Mouse (Mus musculus) right cerebral cortex, postnatal 36 days (tissue): ENCODE data around the gene D5Ertd579e.

ENCODE experiments used
- DNase-seq, 2 experiments: peaks; one replicate each; pipeline ENCODE4 v3.0.0; 2022; ENCODE audit warnings: low spot score in 2 of 2, mixed read lengths in 1 of 2

D5Ertd579e gene

GRCm38 (mm10) chr5:36695461-36696231, at the start of gene D5Ertd579e:
TSS of gene D5Ertd579e (minus strand) at chr5:36696024.
- DNase-seq = peak; percentile 90 to 91

DNA sequence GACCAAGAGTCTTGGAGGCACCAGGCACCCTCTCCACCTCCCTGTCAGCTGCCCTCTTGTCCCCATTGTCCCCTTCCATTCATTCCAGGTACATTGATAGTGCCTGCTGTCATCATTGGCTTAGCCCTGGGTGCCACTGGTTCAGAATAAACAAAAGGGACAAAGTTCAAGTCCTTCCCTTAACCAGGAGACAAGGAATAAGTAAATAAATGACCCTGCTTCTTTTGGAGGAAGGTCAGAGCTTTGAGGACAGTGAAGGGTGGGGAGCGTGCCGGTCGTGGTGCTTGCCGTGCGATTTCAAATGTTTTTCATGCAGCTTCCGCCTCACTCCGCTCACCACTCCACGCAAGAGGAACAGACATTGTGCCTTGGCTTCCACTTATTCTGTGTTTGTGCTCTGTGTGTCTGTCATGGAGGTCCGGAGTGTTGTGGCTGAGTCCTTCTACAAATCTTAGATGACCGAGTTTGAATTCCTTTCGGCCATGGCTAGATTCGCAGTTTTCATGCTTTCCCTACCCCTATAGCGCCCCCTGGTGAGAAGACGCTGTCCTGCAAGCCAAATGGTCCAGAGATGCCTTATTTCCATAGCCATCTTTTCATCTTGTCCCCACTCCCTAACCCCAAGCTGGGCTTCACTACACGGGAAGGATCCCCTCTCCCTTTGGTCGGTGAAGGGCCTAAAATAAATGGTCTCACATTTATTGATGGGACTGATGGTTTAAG, 46.5 kb upstream of the D5Ertd579e start:
- peak; percentile 55 to 59 for DNase-seq

- DNase-seq = no peak
Measured at GRCm38 (mm10) chr5:36739829-36740228, 44.0 kb upstream of the D5Ertd579e start.

GRCm38 (mm10) chr5:36738799-36739615, 43.2 kb upstream of the D5Ertd579e start:
- peak; percentile 56 to 69 for DNase-seq

- DNase-seq = no peak
Measured at GRCm38 (mm10) chr5:36737765-36738164, 41.9 kb upstream of the D5Ertd579e start.

DNA sequence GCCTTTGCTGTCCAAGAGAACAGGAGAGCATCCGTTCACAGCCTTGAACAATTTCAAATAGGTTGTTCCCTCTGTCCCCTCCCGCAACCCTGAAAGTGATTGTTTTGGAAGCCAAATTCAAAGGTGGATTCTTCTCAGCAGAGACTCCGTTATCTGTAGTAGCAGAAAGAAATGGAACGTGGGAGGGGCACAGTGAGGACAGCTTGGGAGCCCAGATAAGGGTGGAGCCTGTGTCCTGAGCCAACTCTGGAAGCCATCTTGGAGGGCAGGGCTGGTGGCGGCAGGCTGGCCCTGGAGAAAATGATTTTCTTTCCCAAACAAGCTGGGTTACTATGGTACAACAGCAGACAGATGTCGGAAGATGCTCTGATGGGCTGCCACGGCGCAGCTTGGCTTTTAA, 40.2 kb upstream of the D5Ertd579e start:
- DNase-seq = no peak

GRCm38 (mm10) chr5:36735106-36735505, 39.3 kb upstream of the D5Ertd579e start:
- no peak for DNase-seq

- no peak for DNase-seq
Measured at GRCm38 (mm10) chr5:36733405-36733804, 37.6 kb upstream of the D5Ertd579e start.

DNA sequence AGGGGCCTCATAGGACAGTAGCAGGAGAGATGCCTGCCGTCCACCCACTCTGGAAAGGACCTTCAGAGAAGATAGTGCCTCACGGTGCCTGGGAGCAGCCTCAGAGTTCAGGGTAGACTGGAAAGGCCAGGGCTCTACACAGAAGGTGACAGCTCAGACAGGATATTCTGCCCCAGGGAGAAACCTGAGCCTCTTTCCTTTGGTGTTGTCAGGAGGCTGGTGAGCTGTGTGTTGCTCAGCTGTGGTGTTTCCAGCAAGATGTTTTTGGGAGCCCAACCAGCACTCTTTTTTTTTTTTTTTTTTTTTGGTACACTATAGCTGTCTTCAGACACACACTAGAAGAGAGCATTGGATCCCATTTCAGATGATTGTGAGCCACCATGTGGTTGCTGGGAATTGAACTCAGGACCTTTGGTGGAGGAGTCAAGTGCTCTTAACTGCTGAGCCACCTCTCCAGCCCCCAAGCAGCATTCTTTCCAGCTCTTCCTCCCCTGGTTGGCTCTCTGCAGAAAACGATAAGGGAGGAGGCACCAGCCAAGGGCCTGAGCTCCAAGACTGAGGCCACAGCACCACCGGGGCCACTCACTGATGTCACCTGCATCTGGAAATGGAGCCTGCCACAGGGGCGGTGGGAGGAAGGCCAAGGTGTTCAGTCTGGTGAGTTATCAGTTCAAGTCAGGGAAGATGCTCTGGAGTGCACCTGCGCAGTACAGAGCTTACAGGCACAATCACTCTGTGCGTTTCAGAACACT, 36.3 kb upstream of the D5Ertd579e start:
- DNase-seq = no peak

GRCm38 (mm10) chr5:36730689-36731088, 34.9 kb upstream of the D5Ertd579e start:
- DNase-seq = no peak

DNA sequence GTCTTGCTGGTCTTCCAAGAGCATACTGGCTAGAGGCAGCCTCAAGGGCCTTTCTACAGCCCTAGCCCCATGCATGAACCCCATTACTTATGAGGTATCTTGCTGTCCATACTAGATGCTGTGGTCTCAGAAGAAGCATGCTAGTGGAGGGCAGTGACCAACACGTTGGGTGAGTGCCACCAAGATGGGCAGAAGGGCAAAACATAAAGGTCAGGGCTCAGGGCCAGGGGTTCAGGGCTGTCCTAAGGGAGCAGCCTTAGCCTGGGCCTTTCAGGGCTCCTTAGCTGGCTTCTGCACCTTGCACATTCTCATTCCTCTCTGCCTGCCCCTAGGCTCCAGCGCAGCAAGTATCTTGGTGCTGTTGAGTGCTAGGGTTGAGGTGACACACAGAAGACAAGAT, 34.1 kb upstream of the D5Ertd579e start:
- no peak for DNase-seq

- no peak for DNase-seq
Measured at GRCm38 (mm10) chr5:36729086-36729473, 33.3 kb upstream of the D5Ertd579e start.

DNA sequence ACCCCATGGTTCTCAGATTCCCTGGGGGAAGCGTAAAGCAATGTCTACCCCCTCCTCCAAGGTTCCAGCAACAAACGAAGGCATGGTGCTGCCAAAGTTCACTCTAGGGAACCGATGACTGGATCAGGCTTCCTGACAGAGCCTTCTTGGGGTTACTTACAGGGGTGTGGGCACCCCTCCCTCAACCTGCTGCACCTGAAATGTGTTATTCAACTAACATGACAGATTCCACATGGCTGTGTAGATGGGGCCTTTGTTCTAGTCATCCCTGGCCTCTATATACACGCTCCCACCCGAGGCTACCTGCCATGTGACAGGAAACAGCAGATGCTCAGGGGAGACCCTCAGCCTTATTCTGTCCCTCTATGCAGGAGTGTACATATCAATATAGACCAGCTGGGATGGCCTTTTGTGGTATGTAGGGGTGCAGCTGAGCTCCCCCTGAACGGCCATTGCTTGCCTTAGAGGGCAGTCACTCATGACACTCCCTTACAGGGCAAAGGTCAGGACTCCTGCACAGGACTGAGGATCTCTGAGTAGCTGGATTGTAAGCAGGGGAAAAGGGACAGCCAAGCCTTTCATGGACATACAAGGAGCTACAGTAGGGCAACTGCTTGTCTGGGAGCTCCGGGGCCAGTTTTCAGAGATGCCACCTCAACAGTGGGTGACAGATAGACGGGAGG, 32.7 kb upstream of the D5Ertd579e start:
- no peak for DNase-seq

DNA sequence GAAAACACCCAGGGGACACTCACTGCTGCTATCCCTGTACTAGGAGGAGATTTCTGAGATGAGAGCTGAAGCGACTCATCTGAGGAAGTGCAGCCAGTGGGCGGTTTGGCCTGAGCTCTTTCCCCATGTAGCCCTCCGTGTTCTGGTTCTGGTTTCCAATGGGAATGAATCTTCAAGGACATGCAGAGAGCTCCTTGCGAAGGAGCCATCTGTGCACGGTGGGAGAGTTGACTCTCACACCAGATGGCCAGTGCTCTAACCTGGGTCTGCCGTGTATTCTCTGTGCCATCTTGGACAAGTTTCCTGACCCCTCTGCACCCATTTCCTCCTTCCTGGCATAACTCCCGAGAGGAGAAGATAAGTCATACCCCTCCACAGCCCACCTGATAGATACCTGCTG, 32.0 kb upstream of the D5Ertd579e start:
- DNase-seq = no peak

- DNase-seq = no peak
Measured at GRCm38 (mm10) chr5:36727136-36727535, 31.3 kb upstream of the D5Ertd579e start.

DNA sequence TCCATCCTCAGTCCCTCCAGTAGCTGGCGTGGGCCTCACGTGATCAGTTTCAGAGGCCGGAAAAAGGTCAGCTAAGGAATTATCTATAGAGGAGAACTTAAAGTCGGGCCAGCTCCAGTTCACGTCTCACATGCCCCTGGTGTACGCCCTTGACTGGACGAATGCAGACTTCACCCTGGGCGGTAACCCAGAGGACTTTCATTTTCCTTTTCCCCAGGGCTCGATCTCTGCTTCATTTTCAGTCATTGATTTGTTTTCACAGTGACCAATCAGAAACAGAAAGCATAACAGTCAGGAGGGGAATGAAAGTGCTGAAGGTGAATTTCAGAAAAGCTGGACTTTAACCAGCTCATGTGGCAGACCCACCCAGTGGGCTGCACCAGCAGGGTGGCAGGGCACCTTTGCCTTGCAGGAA, 30.6 kb upstream of the D5Ertd579e start:
- DNase-seq = no peak

DNA sequence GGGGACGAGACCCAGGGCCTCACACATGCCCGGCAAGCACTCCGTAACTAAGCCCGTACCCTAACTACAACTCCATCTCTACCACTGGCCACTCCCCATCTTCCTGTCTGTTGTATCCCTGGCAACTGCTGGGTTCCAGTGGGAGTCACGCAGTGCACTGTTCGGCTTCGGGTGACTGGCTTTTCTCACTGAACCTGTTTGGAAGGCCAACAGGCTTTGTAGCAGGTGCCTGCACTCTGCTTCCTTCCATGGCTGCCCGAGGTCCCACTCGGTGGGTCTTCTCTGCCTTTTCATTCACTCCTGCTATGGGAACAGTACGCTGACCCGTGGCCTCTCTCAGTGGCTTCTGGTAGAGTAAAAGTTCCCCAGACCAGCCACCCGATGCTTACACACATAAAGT, 30.0 kb upstream of the D5Ertd579e start:
- no peak for DNase-seq

DNA sequence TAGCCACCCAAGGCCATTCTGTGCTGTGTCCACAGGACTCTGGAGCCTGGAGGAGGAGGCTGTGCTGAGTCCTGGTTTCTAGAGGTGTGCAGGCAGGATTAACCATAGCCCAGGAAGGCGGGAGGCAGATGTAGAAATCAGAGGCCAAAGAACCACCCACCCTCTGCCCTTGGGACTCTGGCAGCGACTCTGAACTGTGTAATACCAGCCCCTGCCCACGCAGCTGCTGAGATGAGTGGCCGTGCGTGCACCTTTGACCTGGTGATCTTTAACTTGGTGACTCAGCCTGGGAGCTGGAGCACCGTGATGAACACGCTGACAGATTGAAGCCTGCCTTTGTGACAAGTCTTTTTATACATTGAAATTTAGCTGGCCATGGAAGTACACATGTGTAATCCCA, 28.4 kb upstream of the D5Ertd579e start:
- no peak for DNase-seq

- no peak for DNase-seq
Measured at GRCm38 (mm10) chr5:36723356-36723755, 27.5 kb upstream of the D5Ertd579e start.

GRCm38 (mm10) chr5:36722415-36722856, 26.6 kb upstream of the D5Ertd579e start:
- no peak for DNase-seq
